Mouse (Mus musculus) kidney, adult 2 months (tissue): ENCODE measurements around the gene Wwtr1.

Experiments used
- CTCF ChIP-seq: fragments of 200-500 bp; conservative IDR thresholded peaks from 2 replicates; pipeline ENCODE4 v1.5.1; 2011; ENCODE audit warnings: low read depth, mild to moderate bottlenecking, control low read depth, low read length, moderate library complexity, mixed read lengths; ENCODE audit not compliant: insufficient read depth, insufficient read length
- POLR2A ChIP-seq: fragments of 200-500 bp; IDR thresholded peaks from one replicate; pipeline ENCODE4 v1.6.1; 2011; ENCODE audit warnings: low read depth, low read length, control low read depth

DNA sequence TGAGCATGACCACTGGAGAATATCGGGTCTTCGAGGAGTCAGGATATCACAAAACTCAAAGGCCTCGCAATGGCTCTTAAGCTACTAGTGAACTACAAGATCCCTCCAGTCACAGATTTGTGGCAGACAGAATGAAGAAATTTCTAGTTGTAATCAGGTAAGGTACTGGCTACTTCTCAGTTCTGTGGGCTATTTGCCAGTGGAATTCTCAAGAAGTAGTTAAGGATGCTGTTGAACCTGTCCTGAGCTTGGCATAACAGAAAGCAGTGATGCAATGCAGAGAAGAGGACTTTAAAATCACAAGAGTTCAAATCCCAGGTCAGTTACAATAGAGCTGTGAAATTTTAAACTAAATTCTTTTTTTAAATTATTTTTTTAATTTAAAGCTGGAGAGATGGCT lies 106.4 kb downstream of the Wwtr1 start:
- TF ChIP-seq CTCF (no peak), POLR2A (no peak)
